Mouse (Mus musculus) adrenal gland, postnatal 25 days (tissue): ENCODE results near the gene Slc47a2. TPM values are rescaled to one million over a fixed set of nuclear protein-coding genes. Genes with fewer than 3 reads are reported as not detected.
A peak's percentile ranks its signal among the peaks of the same experiment; 100 is the strongest.
"Not testable (repeated sequence)": the region's sequence is repeated elsewhere in the genome, so short reads cannot be mapped to it uniquely, and the experiment has no call there.

ENCODE experiments used
- DNase-seq: peaks from one replicate; pipeline ENCODE4 v3.0.0; 2021; ENCODE audit warnings: mixed read lengths
- total RNA-seq: library from RNA; stranded (reverse); gene quantifications from 2 replicates; pipeline ENCODE4 v1.2.3, GENCODE M21; 2021

The Slc47a2 gene
- total RNA-seq, 1 experiment from 2014 or later: not detected

- no peak for DNase-seq
Measured at GRCm38 (mm10) chr11:61341233-61341632, 1.4 kb downstream of the Slc47a2 start.

DNA sequence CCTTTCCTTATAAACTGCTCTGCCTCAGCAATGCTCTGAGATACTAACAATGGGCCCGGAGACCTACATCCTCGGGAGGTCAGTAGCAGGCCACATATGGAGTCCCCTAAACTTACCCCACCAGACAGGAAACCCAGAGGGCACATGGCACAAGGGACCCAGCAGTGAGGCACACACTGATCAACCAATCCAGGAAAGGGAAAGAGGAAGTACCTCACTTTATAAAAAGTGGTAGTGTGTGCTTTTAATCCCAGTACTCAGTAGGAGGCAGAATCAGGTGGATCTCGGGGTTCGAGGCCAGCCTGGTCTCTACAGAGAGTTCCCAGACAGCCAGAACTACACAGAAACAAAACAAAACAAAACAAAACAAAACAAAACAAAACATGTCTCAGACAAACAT is 2.3 kb downstream of the Slc47a2 start:
- DNase-seq: no peak

DNA sequence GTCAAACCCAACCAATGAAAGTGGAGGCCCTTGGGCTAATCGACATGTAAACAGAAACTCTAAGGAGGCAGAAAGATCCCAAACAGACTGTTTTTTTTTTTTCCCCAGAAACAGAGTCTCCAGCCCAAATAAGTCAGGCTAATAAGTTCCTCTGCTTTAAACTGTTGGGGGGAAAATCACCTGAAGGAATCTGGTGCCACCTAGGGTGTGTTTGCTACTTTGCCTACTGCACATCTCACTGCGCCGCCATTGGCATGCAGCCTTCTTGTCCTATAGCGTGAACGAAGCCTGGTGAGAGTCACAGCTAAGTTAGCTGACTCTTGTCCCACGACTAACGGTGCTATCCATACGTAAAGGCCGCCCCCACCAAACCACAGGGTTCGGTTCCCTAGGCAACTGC is 5.1 kb downstream of the Slc47a2 start:
- DNase-seq: no peak

DNA sequence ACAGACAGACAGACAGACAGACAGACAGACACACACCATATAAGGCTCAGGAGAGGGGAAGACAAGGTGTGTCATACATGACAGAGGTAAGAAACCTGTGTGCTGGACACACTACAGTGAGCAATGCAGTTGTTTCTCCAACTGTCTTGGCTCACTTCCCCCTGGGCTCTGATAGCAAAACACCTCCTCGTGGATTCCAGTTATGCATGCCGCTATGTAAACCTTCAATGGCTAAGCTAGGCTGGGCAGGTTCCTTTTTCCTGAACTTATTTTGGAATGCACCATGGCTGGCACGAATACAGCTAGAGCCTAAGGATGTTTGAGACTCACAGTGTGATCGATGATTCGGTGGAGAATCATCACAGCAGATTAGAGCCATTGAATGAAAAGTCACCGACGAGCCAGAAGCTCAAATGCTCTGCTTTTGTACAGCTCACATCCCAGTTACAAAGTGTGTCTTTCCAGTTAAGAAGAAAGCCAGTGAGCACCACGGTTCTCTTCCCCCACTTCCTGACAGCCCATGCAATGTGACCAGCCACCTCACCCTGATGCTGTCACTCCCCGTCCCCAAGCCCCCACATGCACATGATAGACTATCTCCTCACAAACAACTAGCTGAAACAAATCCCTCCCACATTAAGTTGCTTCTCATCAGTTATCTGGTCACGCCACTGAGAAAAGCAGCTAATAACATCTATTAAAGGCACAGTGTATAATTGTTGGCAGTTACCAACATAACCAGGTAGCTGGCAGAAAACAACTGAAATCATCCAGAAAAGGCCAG is 21.6 kb downstream of the Slc47a2 start:
- DNase-seq: no peak

DNA sequence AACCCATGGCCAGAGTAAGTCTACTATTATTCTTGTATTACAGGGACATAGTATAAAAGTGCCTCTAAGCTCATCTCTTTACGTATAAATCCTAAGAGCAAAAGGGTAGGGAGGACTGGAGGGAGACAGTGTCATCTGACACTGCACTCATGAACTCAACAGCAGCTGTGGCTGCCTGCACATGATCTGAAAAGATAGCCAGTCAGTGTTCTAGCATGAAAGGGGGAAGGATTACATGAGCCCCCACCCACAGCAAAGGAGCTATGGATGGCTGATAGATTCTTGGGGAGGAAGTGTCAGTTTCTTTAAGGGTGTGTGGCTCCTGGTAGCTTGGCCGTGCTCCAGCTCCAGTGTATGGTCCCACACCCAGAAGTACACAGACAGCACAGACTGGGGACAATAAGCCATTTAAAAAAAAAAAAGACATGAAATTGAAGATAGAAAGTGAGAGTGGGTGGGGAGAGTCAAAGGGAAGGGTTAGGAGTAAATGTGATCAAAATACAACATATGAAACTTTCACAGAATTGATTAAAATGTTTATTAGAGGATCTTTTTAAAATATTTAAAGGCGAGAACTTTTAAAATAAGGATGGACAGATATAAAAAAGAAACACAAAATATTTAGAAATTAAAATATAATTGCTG is 22.6 kb downstream of the Slc47a2 start:
- DNase-seq: no peak

- DNase-seq: no peak
Measured at GRCm38 (mm10) chr11:61319233-61319922, 23.3 kb downstream of the Slc47a2 start.

DNA sequence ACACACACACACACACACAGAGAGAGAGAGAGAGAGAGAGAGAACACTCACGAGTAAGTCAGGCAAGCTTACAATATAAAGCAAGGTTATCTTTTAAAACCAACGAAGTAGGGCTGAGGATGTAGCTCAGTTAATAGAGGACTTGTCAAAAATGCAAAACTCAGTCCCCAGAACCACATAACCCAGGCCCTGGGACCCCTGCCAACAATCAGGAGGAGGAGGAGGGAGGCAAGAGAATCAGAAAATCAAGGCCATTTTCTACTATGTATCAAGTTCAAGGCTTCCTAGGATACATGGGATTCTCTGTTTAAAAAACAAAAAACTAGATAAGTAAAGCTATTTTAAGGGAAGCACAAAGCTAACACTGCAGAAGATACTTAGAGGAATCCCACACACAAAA is 25.8 kb downstream of the Slc47a2 start:
- DNase-seq: peak; percentile 35

DNA sequence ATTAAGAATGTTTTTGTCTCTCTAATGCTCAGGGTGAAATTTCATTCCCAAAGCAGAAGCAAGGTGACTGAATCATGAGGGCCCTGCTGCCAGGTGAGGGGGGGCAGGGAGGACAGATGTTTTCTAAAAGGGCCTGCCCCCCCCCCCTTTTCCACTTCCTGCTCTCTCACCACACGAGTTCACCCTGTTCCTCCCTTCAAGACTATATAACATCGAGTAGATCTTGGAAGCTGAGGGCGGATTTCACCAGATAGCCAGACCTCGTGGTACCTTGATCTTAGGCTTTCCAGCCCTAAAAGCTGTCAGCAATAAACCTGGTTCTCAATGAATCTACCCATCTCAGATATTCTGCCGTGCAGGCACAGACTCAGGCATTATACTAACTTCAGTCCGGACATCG is 32.3 kb downstream of the Slc47a2 start:
- no peak for DNase-seq

- no peak for DNase-seq
Measured at GRCm38 (mm10) chr11:61309831-61310230, 32.8 kb downstream of the Slc47a2 start.

- DNase-seq: no peak
Measured at GRCm38 (mm10) chr11:61307795-61308194, 34.9 kb downstream of the Slc47a2 start.

DNA sequence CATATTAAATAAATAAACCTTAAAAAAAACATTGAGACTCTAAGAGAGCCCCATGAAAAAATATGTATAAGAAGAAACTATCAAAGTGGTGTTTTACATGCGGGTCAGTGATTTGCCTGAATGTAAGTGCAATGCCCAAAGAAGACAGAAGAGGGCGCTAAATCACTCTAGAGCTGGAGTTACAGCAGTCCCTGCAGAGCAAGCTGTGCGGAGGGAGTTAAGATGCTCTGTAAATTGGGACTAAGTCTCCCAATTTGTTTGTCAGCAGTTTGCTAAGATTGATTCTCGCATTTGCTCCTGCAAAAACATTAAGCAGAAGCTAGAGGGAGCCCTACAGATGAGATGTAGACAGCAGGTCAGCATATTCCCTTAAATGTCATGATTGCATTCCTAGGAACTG is 37.3 kb downstream of the Slc47a2 start:
- no peak for DNase-seq

DNA sequence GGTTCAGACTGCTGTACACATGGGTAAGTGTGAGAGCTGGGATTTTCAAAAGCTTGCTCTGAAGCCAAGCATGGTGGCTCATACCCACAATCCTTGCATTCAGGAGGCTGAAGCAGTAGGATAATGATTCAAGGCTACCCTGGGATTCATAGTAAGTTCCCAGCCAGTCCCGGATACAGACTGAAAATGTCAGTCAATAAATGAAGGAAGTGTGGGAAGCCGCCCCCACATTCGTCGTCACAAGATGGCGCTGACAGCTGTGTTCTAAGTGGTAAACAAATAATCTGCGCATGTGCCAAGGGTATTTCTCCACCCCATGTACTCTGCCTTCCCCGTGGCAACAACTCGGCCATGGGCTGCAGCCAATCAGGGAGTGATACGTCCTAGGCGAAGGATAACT is 38.1 kb downstream of the Slc47a2 start:
- not testable (repeated sequence) for DNase-seq

- DNase-seq: peak; percentile 30
Measured at GRCm38 (mm10) chr11:61300716-61301392, 41.8 kb downstream of the Slc47a2 start.

- no peak for DNase-seq
Measured at GRCm38 (mm10) chr11:61300205-61300604, 42.5 kb downstream of the Slc47a2 start.

DNA sequence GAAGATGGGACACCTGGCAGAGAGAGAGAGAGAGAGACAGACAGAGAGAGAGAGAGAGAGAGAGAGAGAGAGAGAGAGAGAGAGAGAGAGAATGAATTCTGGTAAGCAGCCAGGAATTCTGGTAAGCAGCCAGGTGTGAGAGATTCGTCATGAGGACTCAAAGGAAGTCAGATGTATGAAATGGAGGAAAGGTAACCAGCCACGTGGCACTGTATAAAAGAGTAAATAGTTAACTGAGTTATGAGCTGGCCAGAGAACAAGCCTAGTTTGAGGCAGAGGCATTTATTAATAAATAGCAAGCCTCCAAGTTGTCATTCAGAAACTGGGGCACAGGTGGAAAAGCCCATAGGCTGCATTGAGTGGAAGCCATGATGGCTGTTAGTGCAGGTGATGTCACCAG is 44.8 kb downstream of the Slc47a2 start:
- DNase-seq: no peak

- no peak for DNase-seq
Measured at GRCm38 (mm10) chr11:61297326-61297725, 45.3 kb downstream of the Slc47a2 start.

DNA sequence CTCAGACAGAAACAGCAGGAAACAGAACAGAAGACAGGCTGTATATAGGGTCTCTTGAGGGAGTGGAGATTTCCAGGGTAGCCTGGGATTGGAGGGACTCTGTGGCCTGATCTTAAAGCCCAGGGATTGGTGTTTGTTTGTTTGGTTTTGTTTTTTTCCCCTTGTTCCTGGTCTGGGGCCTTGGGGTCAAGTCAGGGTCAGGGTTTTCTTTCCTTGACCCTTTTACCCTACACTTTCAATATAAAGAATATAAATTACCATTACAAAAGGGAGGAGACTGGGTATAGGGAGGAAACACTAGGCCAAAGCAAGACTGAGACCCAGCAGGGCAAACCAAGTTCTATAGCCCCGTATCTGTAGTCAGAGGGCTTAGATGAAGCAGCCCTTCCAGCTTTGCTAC is 46.1 kb downstream of the Slc47a2 start:
- DNase-seq: no peak

GRCm38 (mm10) chr11:61295556-61295955 is 47.1 kb downstream of the Slc47a2 start:
- no peak for DNase-seq

DNA sequence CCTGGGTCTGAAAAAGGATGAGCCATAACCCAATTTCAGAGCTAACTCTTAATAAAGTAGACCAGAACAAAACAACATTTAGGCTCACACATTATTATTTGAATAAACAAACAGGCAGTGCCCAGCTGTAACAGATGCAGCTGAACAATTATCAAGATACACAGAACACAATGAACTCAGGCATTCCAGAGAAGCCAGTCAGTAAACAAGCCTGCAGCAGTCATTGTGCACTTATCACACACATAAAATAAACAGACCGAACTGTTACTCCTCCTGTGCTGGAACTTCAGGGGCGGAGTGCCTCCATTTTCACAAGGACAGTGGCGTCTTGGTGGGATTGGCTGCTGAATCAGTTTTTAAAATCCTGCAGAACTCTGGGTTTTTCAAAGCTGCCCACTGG is 48.2 kb downstream of the Slc47a2 start:
- no peak for DNase-seq

DNA sequence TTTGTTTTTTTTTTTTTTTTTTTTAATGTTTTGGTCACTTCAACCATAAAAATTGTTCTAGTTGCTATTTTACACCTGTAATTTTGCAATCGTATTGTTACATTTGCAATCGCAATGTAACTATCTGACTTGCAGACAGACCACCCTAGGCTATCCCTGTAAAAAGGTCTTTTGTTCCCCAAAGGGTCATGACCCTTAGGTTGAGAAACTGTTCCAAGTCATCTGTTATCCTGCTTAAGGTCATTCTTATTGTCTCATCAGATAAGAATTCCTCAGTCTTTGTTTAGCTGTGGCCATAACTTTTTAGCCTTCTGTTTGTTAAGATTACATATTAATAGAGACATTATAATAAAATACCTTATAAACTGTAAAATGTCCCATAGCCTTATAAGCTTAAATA is 49.4 kb downstream of the Slc47a2 start:
- no peak for DNase-seq

DNA sequence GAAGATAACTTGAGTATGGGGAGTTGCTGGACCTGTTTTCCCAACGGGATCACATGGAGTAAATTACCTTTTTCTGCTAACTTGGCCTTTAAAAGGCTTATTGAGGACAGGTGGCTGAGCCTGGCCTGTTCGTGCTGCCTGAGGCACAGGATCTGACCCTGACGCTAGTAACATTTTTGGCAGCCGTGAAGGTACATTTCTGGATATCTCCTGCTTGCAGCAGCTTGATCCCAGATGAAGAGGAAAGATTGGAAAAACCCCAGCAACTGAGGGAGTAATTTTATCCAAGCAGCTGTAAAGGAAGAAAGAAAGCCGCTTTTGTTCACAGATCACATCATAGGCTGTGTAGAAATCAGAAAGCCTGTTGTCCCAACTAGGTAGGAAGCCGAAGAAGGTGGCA is 58.3 kb downstream of the Slc47a2 start:
- no peak for DNase-seq

DNA sequence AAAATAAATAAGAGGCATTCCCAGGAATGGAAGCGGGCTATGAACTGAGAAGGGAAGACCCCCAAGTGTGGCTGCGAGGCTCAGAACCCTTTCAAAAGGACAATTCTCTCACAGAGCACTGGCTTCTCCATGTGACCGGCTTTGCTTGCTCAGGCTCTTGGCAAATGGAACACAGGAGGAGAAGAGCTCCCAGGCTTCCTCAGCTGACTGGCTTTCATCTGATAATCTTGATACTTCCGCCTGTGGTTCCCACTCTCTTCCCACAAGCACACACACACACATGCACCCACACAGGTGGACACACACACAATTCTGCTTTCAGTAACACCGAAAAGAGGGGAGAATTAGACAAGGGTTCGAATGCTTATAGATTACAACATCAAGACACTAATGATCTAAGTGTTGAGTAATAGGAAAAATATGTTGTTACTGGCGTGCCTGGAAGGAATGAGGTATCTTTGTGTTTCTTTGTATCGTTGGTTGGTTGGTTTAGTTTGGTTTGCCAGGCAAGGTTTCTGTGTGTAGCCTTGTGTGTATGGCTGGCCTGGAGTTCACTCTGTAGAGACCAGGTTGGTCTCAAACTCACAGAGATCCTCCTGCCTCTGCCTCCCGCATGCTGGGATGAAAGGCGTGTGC is 59.1 kb downstream of the Slc47a2 start:
- DNase-seq: no peak
